Mouse (Mus musculus) right cerebral cortex, postnatal 10 days (tissue): ENCODE data around the gene Haghl.
A peak's percentile ranks its signal among the peaks of the same experiment; 100 is the strongest.
"Not testable (repeated sequence)": the region's sequence is repeated elsewhere in the genome, so short reads cannot be mapped to it uniquely, and the experiment has no call there.

Experiments
- DNase-seq, 2 experiments: peaks; one replicate each; pipeline ENCODE4 v3.0.0; 2021; ENCODE audit warnings: low spot score in 2 of 2

Gene Haghl

DNA sequence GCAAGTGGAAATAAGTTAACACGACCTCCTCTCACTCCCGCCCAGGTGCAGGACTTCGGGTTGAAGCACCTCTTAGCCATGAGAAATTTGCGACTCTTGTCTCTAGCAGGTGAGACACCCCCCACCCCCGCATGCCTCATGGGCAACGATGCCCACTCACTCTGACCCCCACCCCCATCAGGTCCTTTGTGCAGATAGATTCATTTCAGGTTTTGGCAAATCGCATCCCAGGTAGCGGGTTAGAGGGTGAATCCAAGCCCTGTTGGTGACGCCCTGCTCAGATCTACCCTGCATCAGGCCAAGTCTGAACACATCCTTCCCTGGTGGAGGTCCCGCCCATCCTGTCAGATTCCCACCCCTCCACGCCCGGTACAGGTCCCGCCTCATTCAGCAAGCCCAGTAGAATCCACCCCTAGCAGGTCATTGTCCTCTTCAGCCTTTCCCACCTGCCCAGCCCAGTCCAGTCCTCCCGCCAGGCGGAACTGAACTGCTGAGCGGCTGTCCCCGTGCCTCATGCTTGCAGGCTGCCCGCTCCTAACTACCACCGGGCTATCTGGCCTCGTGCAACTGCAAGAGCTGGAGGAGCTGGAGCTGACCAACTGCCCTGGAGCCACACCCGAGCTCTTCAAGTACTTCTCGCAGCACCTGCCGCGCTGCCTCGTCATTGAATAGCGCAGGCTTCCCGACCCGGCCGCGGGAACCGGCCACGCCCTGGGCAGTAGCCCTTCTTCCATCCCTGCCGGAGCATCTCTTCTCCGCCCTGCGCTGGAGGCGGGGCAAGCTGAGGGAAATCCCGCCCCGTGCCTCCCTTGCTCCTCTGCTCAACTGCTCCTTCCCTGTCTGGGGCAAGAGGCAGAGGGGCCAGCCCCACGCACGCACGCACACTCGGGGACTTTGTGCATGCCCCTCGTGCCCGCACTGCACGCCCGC lies 33.6 kb upstream of the Haghl start:
- no peak for DNase-seq

DNA sequence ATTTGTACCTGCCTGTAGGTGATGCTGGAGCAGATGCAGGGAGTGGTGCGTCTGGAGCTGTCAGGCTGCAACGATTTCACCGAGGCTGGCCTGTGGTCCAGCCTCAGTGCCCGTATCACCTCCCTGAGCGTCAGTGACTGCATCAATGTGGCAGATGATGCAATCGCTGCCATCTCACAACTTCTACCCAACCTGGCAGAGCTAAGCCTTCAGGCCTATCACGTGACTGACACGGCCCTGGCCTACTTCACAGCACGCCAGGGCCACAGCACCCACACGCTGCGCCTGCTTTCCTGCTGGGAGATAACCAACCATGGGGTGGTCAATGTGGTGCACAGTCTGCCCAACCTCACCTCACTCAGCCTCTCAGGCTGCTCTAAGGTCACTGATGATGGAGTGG lies 32.2 kb upstream of the Haghl start:
- DNase-seq = no peak

GRCm38 (mm10) chr17:25813471-25813870 lies 28.0 kb upstream of the Haghl start:
- DNase-seq = peak; percentile 87 to 90

- peak in 1 of 2 experiments; percentile 44 for DNase-seq
Measured at GRCm38 (mm10) chr17:25810890-25811289, 25.4 kb upstream of the Haghl start.

- peak in 1 of 2 experiments; percentile 70 for DNase-seq
Measured at GRCm38 (mm10) chr17:25809606-25810340, 24.3 kb upstream of the Haghl start.

- peak; percentile 94 to 95 for DNase-seq
Measured at GRCm38 (mm10) chr17:25808789-25809605, 23.5 kb upstream of the Haghl start, which contains the start of gene Fbxl16. Gene Fbxl16, plus strand, starts transcription at chr17:25809085.

GRCm38 (mm10) chr17:25808028-25808427 lies 22.6 kb upstream of the Haghl start:
- DNase-seq = peak in 1 of 2 experiments; percentile 45

- not testable (repeated sequence) for DNase-seq
Measured at GRCm38 (mm10) chr17:25807452-25807851, 22.0 kb upstream of the Haghl start.

DNA sequence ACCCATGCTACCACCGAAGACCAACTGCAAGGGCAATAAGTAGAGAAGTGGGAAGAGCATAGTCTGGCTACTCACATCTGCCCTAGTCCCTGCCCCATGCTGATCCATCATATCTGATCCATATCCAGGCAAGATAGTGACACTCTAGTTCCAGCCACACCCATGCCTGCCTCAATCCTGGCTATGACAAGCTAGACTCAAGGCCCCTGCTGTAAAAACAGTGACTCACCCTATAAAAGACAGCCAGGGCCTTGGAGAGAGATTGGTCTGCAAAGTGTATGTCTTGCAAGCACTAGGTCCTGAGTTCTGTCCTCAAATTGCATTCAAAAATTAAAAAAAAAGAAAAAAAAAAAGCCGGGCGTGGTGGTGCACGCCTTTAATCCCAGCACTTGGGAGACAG lies 21.0 kb upstream of the Haghl start:
- DNase-seq = no peak

DNA sequence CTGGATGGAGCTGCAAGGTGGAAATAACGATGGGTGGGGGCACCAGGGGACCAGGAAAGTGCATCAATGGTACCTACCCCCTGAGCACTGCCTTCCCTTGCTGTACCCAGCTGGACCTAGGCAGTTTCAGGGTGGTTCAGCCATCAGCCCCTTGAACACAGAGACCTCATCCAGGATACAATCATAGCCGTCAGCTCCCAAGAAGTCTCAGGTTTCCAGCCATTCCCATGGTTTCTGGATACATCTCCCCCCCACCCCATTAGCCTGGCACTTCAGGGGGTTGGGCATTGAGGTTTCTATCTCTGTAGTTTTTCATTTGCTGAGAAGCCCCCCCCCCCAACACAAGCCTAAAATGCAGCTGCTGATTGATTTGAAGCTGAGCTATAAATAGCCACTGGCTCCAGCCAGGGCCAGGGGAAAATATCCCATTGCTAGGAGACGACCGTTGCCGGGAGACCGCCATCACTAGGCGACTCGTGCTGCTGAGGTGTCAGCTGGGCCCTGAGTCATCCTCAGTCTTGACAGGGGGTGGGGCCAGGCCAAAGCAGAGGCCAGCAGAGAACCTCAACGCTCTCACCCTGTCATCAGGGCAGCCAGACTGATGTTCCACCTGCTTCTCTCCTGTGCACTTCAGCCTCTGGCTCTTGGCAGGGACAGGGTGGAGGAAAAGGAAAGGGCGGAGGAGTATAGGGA lies 17.5 kb upstream of the Haghl start:
- DNase-seq = peak; percentile 91 to 96

DNA sequence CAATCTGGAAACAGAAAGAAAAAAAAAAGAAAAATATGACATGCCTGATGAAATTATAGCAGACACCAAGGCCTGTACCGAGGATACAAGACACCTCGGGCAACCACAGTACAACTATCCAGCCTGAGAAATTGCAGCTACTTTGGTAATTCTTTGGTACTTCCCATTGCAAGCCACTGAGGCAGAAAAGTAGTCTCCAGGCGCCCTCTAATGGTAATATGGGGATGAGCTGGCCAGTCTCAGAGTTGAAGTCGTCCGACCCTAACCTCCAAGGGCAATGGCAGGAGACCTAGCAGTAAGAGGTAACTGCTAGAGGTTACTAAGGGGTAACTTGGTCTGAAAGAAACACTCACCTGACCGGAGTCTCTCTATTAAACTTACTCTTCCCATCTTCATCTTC lies 15.6 kb upstream of the Haghl start:
- DNase-seq = peak; percentile 75 to 76

GRCm38 (mm10) chr17:25796951-25797369 lies 11.5 kb upstream of the Haghl start, which contains the start of gene Metrn:
Gene Metrn, minus strand, starts transcription at chr17:25797136.
- peak; percentile 90 to 92 for DNase-seq

DNA sequence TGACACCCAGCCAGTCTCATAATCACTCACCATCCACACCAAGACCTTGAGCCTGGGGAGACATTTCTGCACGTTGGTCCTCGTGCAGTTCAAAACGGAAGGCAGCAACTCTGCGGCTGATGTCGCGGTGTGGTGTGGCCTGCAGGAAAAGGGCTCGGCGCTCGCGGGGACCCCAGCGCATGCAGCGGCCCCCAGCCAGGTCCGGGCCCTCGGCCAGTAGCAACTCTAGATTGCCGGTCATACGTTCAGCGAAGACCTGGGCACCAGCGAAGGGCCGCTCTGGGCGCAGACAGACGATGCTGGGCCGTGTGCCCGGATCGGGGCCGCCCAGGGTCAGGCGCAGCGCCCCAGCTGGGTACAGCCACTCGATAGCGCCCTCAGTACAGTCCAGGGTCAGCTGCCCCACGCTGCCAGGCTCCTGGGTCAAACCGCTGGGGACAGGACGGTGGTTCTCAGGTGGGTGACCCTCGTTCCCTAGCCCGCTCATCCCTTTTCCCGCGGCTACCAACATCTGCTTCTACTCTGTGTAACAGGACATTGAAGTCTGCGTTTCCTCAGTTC lies 10.8 kb upstream of the Haghl start:
- DNase-seq = peak; percentile 58 to 61

GRCm38 (mm10) chr17:25795609-25796092 lies 10.2 kb upstream of the Haghl start, which contains the start of gene AC134908.4:
Gene AC134908.4, minus strand, starts transcription at chr17:25795659.
- peak; percentile 83 to 85 for DNase-seq

- DNase-seq = no peak
Measured at GRCm38 (mm10) chr17:25794998-25795397, 9.5 kb upstream of the Haghl start.

GRCm38 (mm10) chr17:25794197-25794596 lies 8.7 kb upstream of the Haghl start:
- peak; percentile 61 to 73 for DNase-seq

GRCm38 (mm10) chr17:25792615-25793014 lies 7.1 kb upstream of the Haghl start, which contains the start of gene Fam173a:
Gene Fam173a, minus strand, starts transcription at chr17:25792901.
- DNase-seq = peak; percentile 89 to 93

DNA sequence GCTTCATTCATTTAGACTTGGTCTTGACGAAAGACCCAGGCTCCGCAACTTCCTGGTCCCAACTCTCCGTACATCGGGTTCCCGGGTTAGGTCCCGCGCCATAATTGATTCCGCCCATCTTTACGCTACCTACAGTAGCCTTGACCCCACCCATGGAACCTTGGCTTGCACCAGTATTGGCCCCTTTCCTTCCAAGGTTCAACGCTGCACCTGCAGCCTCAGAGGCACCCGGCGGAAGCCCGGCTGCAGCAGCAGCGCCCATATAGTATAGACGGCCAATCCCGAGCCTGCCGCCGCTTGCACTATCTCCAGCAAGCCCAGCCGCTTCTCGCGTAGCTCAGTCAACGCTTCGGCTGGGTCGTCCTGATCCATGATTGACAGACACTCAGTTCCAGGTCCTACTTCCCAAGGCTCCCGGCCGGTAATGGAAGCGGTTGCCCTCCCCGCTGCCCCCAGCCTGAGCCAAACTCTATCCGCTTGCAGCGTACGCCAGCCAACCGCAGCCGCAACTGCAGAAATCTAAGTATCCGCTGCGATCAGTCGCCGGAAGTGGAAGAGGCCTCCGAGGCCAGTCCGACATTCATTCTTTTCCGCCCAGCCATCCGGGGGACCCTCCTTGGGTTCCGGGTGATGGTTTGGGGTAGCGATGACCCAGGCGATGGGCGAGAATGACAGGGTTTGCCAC lies 6.5 kb upstream of the Haghl start:
- DNase-seq = peak; percentile 89 to 92

DNA sequence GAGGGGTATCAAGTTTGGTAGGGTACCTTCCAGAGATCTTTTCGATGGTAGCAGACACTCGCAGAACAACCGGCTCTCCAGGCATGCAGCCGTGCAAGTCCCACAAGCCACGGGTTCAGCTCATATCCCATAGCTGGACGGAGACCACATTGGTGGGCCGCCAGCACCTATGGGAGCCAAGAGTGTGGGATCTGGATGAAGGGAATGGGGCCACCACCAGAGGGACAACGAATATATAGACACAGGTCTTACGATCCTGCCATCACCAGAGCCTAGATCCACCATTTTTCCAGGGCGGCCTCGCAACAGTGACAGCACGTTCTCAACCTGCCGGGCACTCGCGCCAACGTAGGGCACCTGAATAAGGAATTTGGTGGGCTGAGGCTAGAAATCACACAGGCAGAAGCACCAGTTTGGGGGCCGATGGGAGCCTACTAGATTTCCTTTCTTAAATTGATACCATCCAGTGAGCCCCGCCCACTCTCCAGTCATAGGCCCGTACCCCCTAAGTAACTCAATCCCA lies 5.9 kb upstream of the Haghl start:
- DNase-seq = peak in 1 of 2 experiments; percentile 48
